Mouse (Mus musculus) embryonic facial prominence, embryonic 12.5 days (tissue): Measurements from ENCODE around the gene Arfgap2. TPM values are rescaled to one million over a fixed set of nuclear protein-coding genes. Genes with fewer than 3 reads are reported as not detected.
A peak's percentile ranks its signal among the peaks of the same experiment; 100 is the strongest.

Experiments used
- ATAC-seq: fragments of 200-750 bp; cut with Nextera tagmentation; 2 replicates; pipeline ENCODE4 v1.8.0; 2017; ENCODE audit not compliant: insufficient number of reproducible peaks, insufficient read depth, low FRiP score, low TSS enrichment
- H3K27ac ChIP-seq: fragments of 300-500 bp; sonication (generic); 2 replicates; pipeline ENCODE4 v1.5.1; 2016; ENCODE audit warnings: mild to moderate bottlenecking
- H3K27me3 ChIP-seq: fragments of 300-500 bp; sonication (generic); 2 replicates; pipeline ENCODE4 v1.6.1; 2016; ENCODE audit warnings: mild to moderate bottlenecking, moderate library complexity
- H3K36me3 ChIP-seq: fragments of 300-500 bp; sonication (generic); 2 replicates; pipeline ENCODE4 v1.6.1; 2016; ENCODE audit warnings: mild to moderate bottlenecking
- H3K4me1 ChIP-seq: fragments of 300-500 bp; sonication (generic); 2 replicates; pipeline ENCODE4 v1.6.1; 2016
- H3K4me2 ChIP-seq: fragments of 300-500 bp; sonication (generic); replicated peaks from 2 replicates; pipeline ENCODE4 v1.6.1; 2016; ENCODE audit warnings: mild to moderate bottlenecking, moderate library complexity
- H3K4me3 ChIP-seq: fragments of 300-500 bp; sonication (generic); 2 replicates; pipeline ENCODE4 v1.5.1; 2016; ENCODE audit warnings: mild to moderate bottlenecking
- H3K9ac ChIP-seq: fragments of 300-500 bp; sonication (generic); 2 replicates; pipeline ENCODE4 v1.6.1; 2016; ENCODE audit warnings: mild to moderate bottlenecking, moderate library complexity
- H3K9me3 ChIP-seq: fragments of 300-500 bp; sonication (generic); 2 replicates; pipeline ENCODE4 v1.6.1; 2016; ENCODE audit warnings: mild to moderate bottlenecking, moderate library complexity
- WGBS: fragments of 180-500 bp; shearing (Covaris S2); methylation state at CpG from one replicate; pipeline ENCODE4 v1.1.7; 2016; 5-methylcytosine and 5-hydroxymethylcytosine counted together
- polyA plus RNA-seq: library from polyadenylated mRNA; unstranded; fragments of >200 nt; fragmentation: Nextera tagmentation; extraction: Ambion mirVana; gene quantifications from 2 replicates; pipeline ENCODE4 v1.2.1, GENCODE M21; 2016

The Arfgap2 gene
- polyA plus RNA-seq, 1 experiment from 2014 or later, result 95.9 TPM

- peaks cover 5% of the 10 kb centered on the region; the same call in 1 of the 2 replicates for H3K27me3 ChIP-seq
- no peak overlapping the region for H3K4me3 ChIP-seq
- peaks cover 24% of the 10 kb centered on the region for H3K4me1 ChIP-seq
- ATAC-seq, result no peak
- no peak overlapping the region for H3K4me2 ChIP-seq
- no peaks in the 10 kb centered on the region for H3K9me3 ChIP-seq
- H3K27ac ChIP-seq, result no peak overlapping the region
- H3K9ac ChIP-seq, result no peak overlapping the region
- H3K36me3 ChIP-seq, result no peaks in the 10 kb centered on the region
- WGBS, result 67% methylated on average over 4 of the region's 4 CpGs
Measured at GRCm38 (mm10) chr2:91252001-91252400, 12.8 kb upstream of the Arfgap2 start.

DNA sequence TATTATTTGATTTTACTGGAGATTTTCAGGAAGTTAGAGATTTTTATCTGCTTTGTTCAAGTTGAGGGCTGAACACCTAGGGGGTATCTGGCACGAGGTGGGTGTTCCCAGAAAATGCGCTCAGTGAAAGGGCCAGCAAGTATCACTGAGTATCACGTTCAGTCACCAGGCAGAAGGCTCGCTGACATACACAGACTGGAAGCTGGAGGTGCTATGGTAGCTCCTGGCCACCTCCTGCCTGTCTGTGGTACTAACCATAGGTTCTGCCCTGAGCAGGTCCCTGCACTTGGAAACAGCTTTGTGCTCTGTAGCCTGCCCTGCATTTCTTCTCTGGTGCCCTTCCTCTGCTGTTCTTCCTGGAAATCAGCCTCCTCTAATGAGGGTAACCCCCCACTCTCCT, 12.3 kb upstream of the Arfgap2 start:
- no peaks in the 10 kb centered on the region for H3K9me3 ChIP-seq
- H3K4me2 ChIP-seq, result no peak overlapping the region
- H3K4me3 ChIP-seq, result no peak overlapping the region
- H3K27ac ChIP-seq, result no peak overlapping the region
- H3K4me1 ChIP-seq, result peaks cover 24% of the 10 kb centered on the region
- H3K36me3 ChIP-seq, result no peaks in the 10 kb centered on the region
- 55% methylated on average over 4 of the region's 4 CpGs for WGBS
- H3K9ac ChIP-seq, result no peak overlapping the region
- H3K27me3 ChIP-seq, result peaks cover 5% of the 10 kb centered on the region; the same call in 1 of the 2 replicates
- no peak for ATAC-seq

DNA sequence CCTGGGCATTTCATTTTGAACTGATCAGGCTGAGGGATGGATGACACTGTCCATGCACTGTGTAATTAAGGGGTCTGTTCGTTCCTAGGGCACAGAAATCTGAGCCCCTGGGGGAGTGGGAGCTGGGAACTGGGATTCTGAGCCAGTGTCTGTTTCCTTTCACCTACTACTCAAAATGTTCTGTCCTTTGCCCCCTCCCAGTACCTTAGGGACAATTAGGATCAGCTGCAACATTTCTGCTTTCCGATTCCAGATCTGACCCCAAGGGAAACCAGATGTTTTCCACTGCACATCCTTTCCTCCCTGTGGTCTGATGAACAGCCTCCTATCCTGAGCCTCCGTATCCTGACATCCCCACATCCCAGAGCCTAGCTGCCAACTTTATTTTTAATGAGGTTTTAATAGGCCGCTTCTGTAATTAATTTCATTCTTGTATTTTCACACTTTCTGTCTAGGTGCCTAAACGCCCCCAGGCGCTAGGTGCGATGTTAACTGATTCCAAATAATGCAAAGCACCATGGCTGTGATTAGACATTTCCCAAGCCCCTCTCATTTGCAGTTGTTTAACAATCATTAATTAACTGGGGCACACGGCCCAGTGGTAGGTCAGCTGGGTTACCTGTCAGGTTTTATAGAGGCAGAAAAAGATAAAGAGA, 9.9 kb upstream of the Arfgap2 start:
- H3K4me1 ChIP-seq, result peaks cover 39% of the 10 kb centered on the region
- WGBS, result 15% methylated on average over 8 of the region's 8 CpGs
- peak overlapping the region; percentile 73 for H3K4me2 ChIP-seq
- H3K4me3 ChIP-seq, result peak overlapping the region; percentile 68; the same call in 1 of the 2 replicates
- no peaks in the 10 kb centered on the region for H3K9me3 ChIP-seq
- H3K9ac ChIP-seq, result no peak overlapping the region
- peaks cover 5% of the 10 kb centered on the region; the same call in 1 of the 2 replicates for H3K27me3 ChIP-seq
- no peaks in the 10 kb centered on the region for H3K36me3 ChIP-seq
- no peak overlapping the region for H3K27ac ChIP-seq
- no peak for ATAC-seq

DNA sequence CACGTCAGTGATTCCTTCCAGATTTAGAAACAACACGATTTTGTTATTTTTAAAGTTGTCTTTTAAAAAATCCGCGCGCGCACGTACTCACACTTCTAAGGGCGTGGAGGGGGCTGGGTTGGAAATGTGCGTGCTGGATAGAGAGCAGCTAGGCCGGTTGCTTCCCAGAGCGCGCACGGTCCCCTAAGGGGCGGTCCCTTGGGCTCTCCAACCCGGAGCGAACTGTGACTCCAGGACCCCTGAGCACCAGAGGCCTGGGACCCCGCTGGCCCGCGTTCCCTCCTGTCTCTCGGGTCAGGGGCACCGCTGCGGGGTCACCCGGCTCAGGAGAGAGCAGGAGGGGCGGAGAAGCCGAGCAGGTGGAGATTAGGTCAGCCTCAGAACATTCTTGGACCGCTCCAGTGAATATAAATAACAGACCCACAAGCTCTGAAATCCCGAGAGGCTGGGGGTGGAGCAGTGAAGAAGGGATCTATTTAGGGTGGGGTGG, 9.1 kb upstream of the Arfgap2 start, which contains the start of gene Pacsin3:
TSS of gene Pacsin3 (plus strand) at position 294 of the 490 bp plus-strand sequence.
- Histone ChIP-seq H3K4me3 (peak within 1 kb of the TSS; percentile 68), H3K36me3 (peaks cover 5% of the 10 kb centered on the region), H3K4me1 (peaks cover 39% of the 10 kb centered on the region), H3K9ac (peak within 1 kb of the TSS; percentile 65), H3K9me3 (no peaks in the 10 kb centered on the region), H3K4me2 (peak within 1 kb of the TSS; percentile 73), H3K27me3 (peaks cover 5% of the 10 kb centered on the region; the same call in 1 of the 2 replicates), H3K27ac (peak within 1 kb of the TSS; percentile 78)
- WGBS, result under 1% methylated on average over 27 of the region's 27 CpGs
- peak; percentile 45 for ATAC-seq

DNA sequence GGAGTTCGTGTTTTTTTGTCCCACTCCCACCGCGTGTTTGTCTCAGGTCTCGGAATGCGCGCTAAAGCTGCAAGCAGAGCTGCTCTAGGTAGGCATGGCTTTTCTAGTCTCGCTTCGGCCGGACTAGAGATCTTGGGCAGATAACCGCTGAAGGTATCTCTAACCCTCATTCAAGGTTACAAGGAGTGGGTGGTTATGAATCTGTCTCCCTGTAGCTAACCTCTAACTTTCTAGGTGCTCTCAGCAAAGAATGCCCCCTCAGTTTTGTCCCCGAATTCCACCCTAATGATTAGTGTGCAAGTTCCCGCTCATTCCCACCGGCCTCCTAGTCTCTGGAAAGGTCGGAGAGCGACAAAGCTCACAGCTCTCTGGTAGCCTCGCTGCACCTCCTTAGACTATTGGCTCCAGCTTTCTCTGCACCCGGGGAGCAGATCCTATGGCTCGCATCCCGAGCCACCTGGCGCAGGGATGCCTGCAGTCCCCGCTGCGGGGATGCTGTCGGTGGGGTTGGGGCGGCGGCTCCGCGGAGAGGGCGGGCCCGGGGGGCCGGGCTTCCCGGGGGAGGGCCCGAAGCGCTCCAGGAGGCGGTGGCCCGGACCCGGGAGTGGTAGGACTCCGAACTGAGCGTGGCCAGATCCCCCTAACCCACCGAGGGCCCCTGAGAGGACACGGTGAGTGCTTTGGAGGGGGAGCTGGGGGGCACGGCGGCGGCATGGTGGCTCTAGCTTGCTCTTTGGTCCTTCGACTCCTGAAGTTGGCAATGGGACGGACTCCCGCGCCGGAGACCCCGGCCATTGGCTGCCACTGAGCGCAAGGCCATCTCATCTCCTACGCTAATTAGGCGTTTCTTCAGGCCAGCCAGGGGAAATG, 8.3 kb upstream of the Arfgap2 start:
- Histone ChIP-seq H3K27me3 (peaks cover 5% of the 10 kb centered on the region; the same call in 1 of the 2 replicates), H3K9me3 (no peaks in the 10 kb centered on the region), H3K4me3 (peak overlapping the region; percentile 68), H3K36me3 (peaks cover 12% of the 10 kb centered on the region), H3K27ac (peak overlapping the region; percentile 78), H3K9ac (peak overlapping the region; percentile 65), H3K4me1 (peaks cover 39% of the 10 kb centered on the region), H3K4me2 (peak overlapping the region; percentile 73)
- WGBS, result under 1% methylated on average over 51 of the region's 52 CpGs
- ATAC-seq, result peak; percentile 31

GRCm38 (mm10) chr2:91257126-91257980, 7.4 kb upstream of the Arfgap2 start:
- Histone ChIP-seq H3K27me3 (peaks cover 5% of the 10 kb centered on the region; the same call in 1 of the 2 replicates), H3K27ac (peak overlapping the region; percentile 78), H3K36me3 (peaks cover 16% of the 10 kb centered on the region), H3K4me1 (peaks cover 39% of the 10 kb centered on the region), H3K4me2 (peak overlapping the region; percentile 73), H3K9me3 (no peaks in the 10 kb centered on the region), H3K9ac (peak overlapping the region; percentile 65), H3K4me3 (peak overlapping the region; percentile 68)
- WGBS, result 2% methylated on average over 22 of the region's 22 CpGs
- ATAC-seq, result peak; percentile 77

GRCm38 (mm10) chr2:91258054-91258453, 6.7 kb upstream of the Arfgap2 start:
- peak overlapping the region; percentile 65 for H3K9ac ChIP-seq
- ATAC-seq, result no peak
- 61% methylated on average over 5 of the region's 5 CpGs for WGBS
- H3K27ac ChIP-seq, result peak overlapping the region; percentile 78
- peaks cover 23% of the 10 kb centered on the region for H3K36me3 ChIP-seq
- no peaks in the 10 kb centered on the region for H3K9me3 ChIP-seq
- peaks cover 5% of the 10 kb centered on the region; the same call in 1 of the 2 replicates for H3K27me3 ChIP-seq
- H3K4me3 ChIP-seq, result peak overlapping the region; percentile 68
- peaks cover 39% of the 10 kb centered on the region for H3K4me1 ChIP-seq
- peak overlapping the region; percentile 73 for H3K4me2 ChIP-seq

- Histone ChIP-seq H3K9me3 (no peaks in the 10 kb centered on the region), H3K9ac (no peak overlapping the region), H3K27ac (no peak overlapping the region), H3K4me3 (no peak overlapping the region), H3K4me2 (no peak overlapping the region), H3K36me3 (peaks cover 31% of the 10 kb centered on the region), H3K4me1 (peaks cover 39% of the 10 kb centered on the region), H3K27me3 (peaks cover 5% of the 10 kb centered on the region; the same call in 1 of the 2 replicates)
- no peak for ATAC-seq
- 29% methylated on average over 1 of the region's 1 CpGs for WGBS
Measured at GRCm38 (mm10) chr2:91258830-91259229, 5.9 kb upstream of the Arfgap2 start.

DNA sequence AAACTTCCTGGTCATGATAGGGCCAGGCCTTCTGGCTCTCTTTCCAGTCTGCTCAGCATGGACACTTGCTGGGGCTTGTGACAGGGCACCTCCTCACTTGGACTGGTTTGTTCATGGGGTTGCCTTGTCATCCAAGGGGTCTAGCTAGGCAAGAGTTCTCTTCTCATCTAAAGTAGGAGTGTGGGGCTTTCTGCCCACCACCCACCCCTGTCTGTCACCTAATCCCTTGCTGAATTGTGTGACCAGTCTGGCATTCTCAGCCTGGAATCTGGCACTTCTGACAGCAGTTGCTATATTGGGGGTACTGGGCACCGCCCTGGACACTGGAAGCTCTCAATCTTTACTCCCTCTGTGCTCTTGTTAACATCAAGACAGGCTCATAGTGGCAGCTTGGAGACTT, 5.3 kb upstream of the Arfgap2 start:
- Histone ChIP-seq H3K27me3 (peaks cover 3% of the 10 kb centered on the region; the same call in 1 of the 2 replicates), H3K9me3 (no peaks in the 10 kb centered on the region), H3K36me3 (peaks cover 31% of the 10 kb centered on the region), H3K4me1 (peaks cover 41% of the 10 kb centered on the region), H3K4me3 (no peak overlapping the region), H3K9ac (no peak overlapping the region; the same call in 1 of the 2 replicates), H3K4me2 (no peak overlapping the region), H3K27ac (no peak overlapping the region)
- ATAC-seq, result no peak
- WGBS, result 92% methylated on average over 1 of the region's 1 CpGs

- peaks cover 56% of the 10 kb centered on the region for H3K36me3 ChIP-seq
- peak overlapping the region; percentile 64 for H3K4me2 ChIP-seq
- WGBS, result 91% methylated on average over 17 of the region's 17 CpGs
Measured at GRCm38 (mm10) chr2:91263692-91264660, 798 bp upstream of the Arfgap2 start.

More at GRCm38 (mm10) chr2:91263692-91264660, 798 bp upstream of the Arfgap2 start:
- Histone ChIP-seq H3K9me3 (no peaks in the 10 kb centered on the region), H3K27me3 (no peaks in the 10 kb centered on the region), H3K9ac (peak overlapping the region; percentile 84; the same call in 1 of the 2 replicates), H3K27ac (peak overlapping the region; percentile 92), H3K4me1 (peaks cover 15% of the 10 kb centered on the region), H3K4me3 (peak overlapping the region; percentile 87)
- no peak for ATAC-seq
